Mouse (Mus musculus): ENCODE results near the gene Ifi205.

The Ifi205 gene

DNA sequence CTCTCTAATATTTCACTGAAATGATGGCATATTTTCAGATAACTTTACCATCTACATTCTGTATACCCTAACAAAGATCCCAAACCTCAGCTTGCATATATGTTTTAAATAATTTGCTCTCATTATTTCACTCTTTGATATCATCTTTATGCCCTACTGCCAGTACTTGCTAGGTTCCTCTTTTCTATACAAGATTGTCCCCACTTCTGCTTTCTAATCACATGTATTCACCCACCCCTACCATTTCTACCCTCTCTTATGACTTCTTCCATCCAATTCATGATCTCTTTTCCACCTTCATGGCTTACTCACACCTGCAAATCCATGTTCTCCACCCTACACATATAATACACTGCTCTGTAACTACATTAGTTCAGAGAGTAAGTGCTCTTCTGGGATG is 54.0 kb downstream of the Ifi205 start:
- no peak for DNase-seq (ENCODE audit: inconsistent age in 2 of 2, low spot score in 1 of 2)

DNA sequence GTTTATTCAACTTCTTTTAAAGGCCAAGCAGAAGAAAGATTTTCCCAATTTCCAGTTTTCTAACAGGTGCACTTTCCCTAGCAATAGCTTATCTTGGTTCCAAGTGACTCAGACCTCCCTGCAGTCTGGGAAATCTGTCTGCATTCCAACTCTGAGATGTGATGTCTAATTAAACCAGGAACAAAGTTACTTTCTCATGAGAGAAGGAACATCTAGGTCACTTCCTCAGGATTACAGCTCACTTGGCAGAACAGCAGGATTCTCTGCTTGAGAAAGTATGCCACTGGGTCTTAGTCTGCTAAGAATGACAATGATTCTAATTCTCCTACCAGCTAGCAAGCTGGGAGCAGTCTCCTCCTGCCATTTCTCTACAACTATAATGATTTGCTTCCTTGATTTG is 58.5 kb downstream of the Ifi205 start:
- DNase-seq (ENCODE audit: inconsistent age in 2 of 2, low spot score in 1 of 2), result no peak

Measured in adrenal gland, adult (tissue).